Comparison of ENCODE assay signal across 10 mouse cellular contexts in the genomic region with DNA sequence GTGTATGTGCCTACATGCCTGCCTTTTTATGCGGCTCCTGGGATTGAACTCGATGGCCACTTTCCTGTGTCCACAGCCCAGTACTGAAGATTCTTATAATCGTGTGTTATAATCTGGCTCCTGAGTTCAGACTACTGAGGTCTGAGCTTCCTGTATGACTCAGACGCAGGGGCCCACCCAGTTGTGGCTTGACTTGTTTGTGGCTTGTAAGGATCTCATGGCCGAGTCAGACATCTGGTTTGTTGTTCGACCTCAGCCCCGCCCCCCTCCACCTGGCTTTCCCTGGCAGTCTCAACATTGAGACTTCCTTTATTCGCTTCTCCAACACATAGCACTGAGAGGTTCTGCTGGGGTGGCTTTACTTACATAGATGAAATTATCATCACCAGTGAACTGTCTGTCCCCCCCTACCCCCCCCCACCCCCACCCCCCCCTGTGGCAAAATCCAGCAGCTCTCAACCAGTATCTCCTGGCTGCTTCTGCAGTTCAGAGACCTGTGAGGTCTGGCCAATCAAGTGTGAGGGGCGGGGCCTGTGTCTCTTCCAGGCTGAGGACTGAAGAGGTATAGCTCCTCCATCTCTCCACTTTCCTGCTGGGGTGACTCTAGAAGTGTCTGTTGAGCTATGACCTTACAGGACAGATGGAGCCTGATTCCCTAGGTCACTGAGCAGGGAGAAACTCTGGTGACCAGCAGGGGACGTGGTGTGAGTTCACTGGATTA. TPM values are rescaled to one million over a fixed set of nuclear protein-coding genes. Genes with fewer than 3 reads are reported as not detected.
DNase-seq lines count a peak whose midpoint lies in the region; ATAC-seq and TF ChIP-seq lines count a peak whose summit lies in the region.
"Had no signal": no experiment of that assay in that cellular context is flagged by ENCODE, and none has a peak within 500 bp of the region (broad histone marks: within the 10 kb centered on the region; RNA-seq: fewer than 3 reads in every experiment).

No protein-coding gene starts in this region.

- H3K4me1 ChIP-seq in small intestine, adult 2 months (ENCODE audit: control insufficient read depth, insufficient read depth, insufficient read length, low read length) = peaks cover 7% of the 10 kb centered on the region; the same call in 1 of the 2 replicates
- no peaks in the 10 kb centered on the region for H3K4me1 ChIP-seq in hindbrain, postnatal 0 days (ENCODE audit: insufficient read depth, low read length)

- TF ChIP-seq CTCF in small intestine, adult 2 months (IDR thresholded peaks at IDR 0.05; ENCODE audit: extremely low read depth, insufficient read length, insufficient replicate concordance, low read depth, low read length) = no peak
- no peak for TF ChIP-seq CTCF in hindbrain, postnatal 0 days (IDR thresholded peaks at IDR 0.05; ENCODE audit: low read depth)

- no peaks in the 10 kb centered on the region for H3K9me3 ChIP-seq in hindbrain, postnatal 0 days (ENCODE audit: low read length)
- H3K9me3 ChIP-seq: heart, embryonic 15.5 days; megakaryocyte, embryonic 14.5 days had no signal

- H3K4me2 ChIP-seq in hindbrain, postnatal 0 days (ENCODE audit: low read depth, low read length) = no peak overlapping the region
- H3K4me2 ChIP-seq: heart, embryonic 15.5 days had no signal

- 0 out of 2 replicates have a peak overlapping the region, but pooled peaks have one; percentile 26 for H3K27ac ChIP-seq in small intestine, adult 2 months (ENCODE audit: insufficient read depth, low read depth, low read length)
- no peak overlapping the region for H3K27ac ChIP-seq in hindbrain, postnatal 0 days
- H3K27ac ChIP-seq: heart, embryonic 15.5 days had no signal

- no peak overlapping the region for H3K9ac ChIP-seq in hindbrain, postnatal 0 days (replicated peaks; ENCODE audit: low read length)
- H3K9ac ChIP-seq: heart, embryonic 15.5 days had no signal

- H3K27me3 ChIP-seq in small intestine, adult 2 months (ENCODE audit: control insufficient read depth, insufficient read depth, low read length) = no peaks in the 10 kb centered on the region
- no peaks in the 10 kb centered on the region for H3K27me3 ChIP-seq in hindbrain, postnatal 0 days (ENCODE audit: insufficient read depth, low read length)
- H3K27me3 ChIP-seq: heart, embryonic 15.5 days had no signal

- H3K36me3 ChIP-seq in small intestine, adult 2 months (ENCODE audit: control insufficient read depth, insufficient read depth, low read length) = no peaks in the 10 kb centered on the region
- H3K36me3 ChIP-seq in hindbrain, postnatal 0 days (ENCODE audit: insufficient read depth, low read length) = no peaks in the 10 kb centered on the region; the same call in 1 of the 2 replicates
- H3K36me3 ChIP-seq: heart, embryonic 15.5 days had no signal

- WGBS in small intestine, adult 2 months = 37% methylated on average over 10 of the region's 10 CpGs
- 77% methylated on average over 10 of the region's 10 CpGs for WGBS in hindbrain, postnatal 0 days

- no peak for TF ChIP-seq POLR2A in small intestine, adult 2 months (IDR thresholded peaks at IDR 0.05; ENCODE audit: low read depth, low read length)

- no peak for ATAC-seq in hindbrain, postnatal 0 days

- peak; percentile 15 for DNase-seq in gastrocnemius, adult 18-20 months (ENCODE audit: low spot score)
- DNase-seq in gastrocnemius, adult 8-10 months (ENCODE audit: low spot score in 2 of 2) = no peak
- DNase-seq in CD8-positive naive resting alpha-beta T cell, adult 2 months (ENCODE audit: low read depth in 2 of 2, low spot score in 2 of 2) = peak; percentile 62 to 71
- peak; percentile 91 for DNase-seq in induced T-regulatory cell, adult 2 months (ENCODE audit: low read depth)
- no peak for DNase-seq in layer of hippocampus, adult 18-20 months (ENCODE audit: low spot score in 2 of 2)
- DNase-seq in hindbrain, postnatal 0 days (ENCODE audit: low spot score) = no peak
- no peak for DNase-seq in adipocyte (ENCODE audit: low spot score)

- no peak overlapping the region for H3K4me3 ChIP-seq in small intestine, adult 2 months (ENCODE audit: low read depth, low read length)
- H3K4me3 ChIP-seq in hindbrain, postnatal 0 days (ENCODE audit: low read length) = no peak overlapping the region
- H3K4me3 ChIP-seq: heart, embryonic 15.5 days; megakaryocyte, embryonic 14.5 days had no signal

RNA-seq across cellular contexts. Expression of a gene that starts 38.8 kb away (rescaled TPM):
- 1 to 10 TPM in 1 of 2 experiments, under 1 TPM in 1; 1.00 to 1.3 TPM for total RNA-seq in gastrocnemius, adult 18-20 months (2021)
- 1 to 10 TPM in 2 of 4 experiments, under 1 TPM in 2; 0.63 to 2.1 (median 1.1) TPM for total RNA-seq in gastrocnemius, adult 8-10 months (2022)
- 1.0 and 1.7 TPM in 2 replicates for polyA plus RNA-seq in small intestine, adult 2 months (2012; rRNA removed)
- total RNA-seq in layer of hippocampus, adult 18-20 months (2021) = 10 to 100 TPM; 55.9 to 64.3 TPM
- 22.4 and 22.8 TPM in 2 replicates for total RNA-seq in hindbrain, postnatal 0 days (2014; rRNA removed)
- 7.0 and 7.5 TPM in 2 replicates for polyA plus RNA-seq in hindbrain, postnatal 0 days (2015; fragmentation: Nextera tagmentation; extraction: Ambion mirVana)

Comparison
In these comparisons a context has a peak if more than half of its experiments do, and no peak if none do; other contexts are left out.
1. DNase-seq: peak in gastrocnemius, adult 18-20 months (single experiment), CD8-positive naive resting alpha-beta T cell, adult 2 months (2 of 2) and induced T-regulatory cell, adult 2 months (single experiment); none in gastrocnemius, adult 8-10 months (0 of 2), layer of hippocampus, adult 18-20 months (0 of 2), hindbrain, postnatal 0 days (single experiment) and adipocyte (single experiment).